ENCODE assay signal across 26 mouse cellular contexts in genomic region chr11:36702881-36703280, GRCm38 (mm10).
"Had no signal": no experiment of that assay in that cellular context is flagged by ENCODE, and none has a peak within 500 bp of the region (broad histone marks: within the 10 kb centered on the region; RNA-seq: fewer than 3 reads in every experiment).

No protein-coding gene starts in this region.

- DNase-seq: gastrocnemius, postnatal 14 days; gastrocnemius, postnatal 36 days; heart, adult 18-20 months; heart, postnatal 14 days; heart, postnatal 36 days; kidney, adult 11 months; kidney, adult 2 months; kidney, adult 9 months; kidney, postnatal 14 days; kidney, postnatal 36 days; layer of hippocampus, adult 9-11 months; layer of hippocampus, postnatal 36 days; left cerebral cortex, postnatal 4 days had no signal

- H3K4me3 ChIP-seq: heart, embryonic 10.5 days; heart, embryonic 13.5 days; heart, embryonic 15.5 days; hindbrain, embryonic 13.5 days; hindbrain, embryonic 15.5 days; kidney, embryonic 15.5 days; limb, embryonic 13.5 days; limb, embryonic 15.5 days; liver, embryonic 12.5 days had no signal

- ATAC-seq: hindbrain, postnatal 0 days; intestine, embryonic 16.5 days; liver, embryonic 12.5 days had no signal

- H3K27ac ChIP-seq: heart, embryonic 10.5 days; heart, embryonic 13.5 days; heart, embryonic 15.5 days; hindbrain, embryonic 13.5 days; hindbrain, embryonic 15.5 days; hindbrain, postnatal 0 days; kidney, embryonic 15.5 days; kidney, postnatal 0 days; limb, embryonic 13.5 days; limb, embryonic 15.5 days; liver, embryonic 12.5 days; liver, embryonic 14.5 days had no signal
